Mouse (Mus musculus) forelimb bud, embryonic 11.5 days (tissue): ENCODE data around the gene Exph5.
A peak's percentile ranks its signal among the peaks of the same experiment; 100 is the strongest.

Experiments
- DNase-seq: peaks from one replicate; pipeline ENCODE4 v3.0.0-alpha.2; 2012; ENCODE audit warnings: low read depth, low spot score

Gene Exph5

DNA sequence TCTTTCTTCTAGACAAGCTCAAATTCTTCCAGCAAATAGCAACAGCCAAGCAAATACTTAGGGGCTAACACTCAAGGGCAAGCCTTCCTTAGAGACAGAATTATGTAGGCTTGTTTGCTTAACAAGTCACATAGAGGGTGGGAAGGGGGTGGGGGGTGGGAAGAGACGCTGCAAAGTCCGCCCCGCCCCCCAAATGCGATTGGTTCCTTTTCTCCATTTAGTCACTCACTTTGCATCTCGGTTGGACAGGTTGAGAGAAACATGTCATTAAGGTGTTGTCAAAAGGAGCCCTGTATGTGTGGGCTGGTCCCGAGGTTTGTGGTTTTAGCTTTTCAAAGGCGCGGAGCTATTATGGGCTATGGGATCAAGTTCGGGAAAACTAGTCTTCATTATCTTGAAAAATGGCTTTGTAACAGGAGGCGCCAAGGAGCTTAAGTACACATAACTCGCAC, at the start of gene Exph5:
Exph5 (plus strand) TSS at position 402 of the 452 bp plus-strand sequence.
- DNase-seq: peak; percentile 36

DNA sequence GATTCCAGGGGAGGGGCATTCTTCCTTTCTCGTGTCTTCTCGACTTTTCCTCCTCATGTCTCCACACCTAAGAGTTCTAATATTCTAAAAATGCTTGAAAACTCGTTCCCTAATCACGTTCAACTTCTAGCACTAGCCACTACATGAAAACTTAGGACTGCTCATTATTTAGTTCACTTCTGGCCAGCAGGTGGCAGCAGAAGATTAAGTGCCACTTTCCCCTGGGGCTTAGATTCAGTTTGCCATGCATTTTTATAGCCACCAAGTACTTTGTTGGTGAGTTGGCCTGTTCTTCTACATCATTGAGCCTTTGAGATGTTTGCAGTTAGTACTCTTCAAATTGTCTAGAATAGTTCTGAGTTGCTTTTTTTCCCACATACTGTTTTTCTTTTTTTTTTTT, 47.1 kb upstream of the Exph5 start:
- peak; percentile 78 for DNase-seq

DNA sequence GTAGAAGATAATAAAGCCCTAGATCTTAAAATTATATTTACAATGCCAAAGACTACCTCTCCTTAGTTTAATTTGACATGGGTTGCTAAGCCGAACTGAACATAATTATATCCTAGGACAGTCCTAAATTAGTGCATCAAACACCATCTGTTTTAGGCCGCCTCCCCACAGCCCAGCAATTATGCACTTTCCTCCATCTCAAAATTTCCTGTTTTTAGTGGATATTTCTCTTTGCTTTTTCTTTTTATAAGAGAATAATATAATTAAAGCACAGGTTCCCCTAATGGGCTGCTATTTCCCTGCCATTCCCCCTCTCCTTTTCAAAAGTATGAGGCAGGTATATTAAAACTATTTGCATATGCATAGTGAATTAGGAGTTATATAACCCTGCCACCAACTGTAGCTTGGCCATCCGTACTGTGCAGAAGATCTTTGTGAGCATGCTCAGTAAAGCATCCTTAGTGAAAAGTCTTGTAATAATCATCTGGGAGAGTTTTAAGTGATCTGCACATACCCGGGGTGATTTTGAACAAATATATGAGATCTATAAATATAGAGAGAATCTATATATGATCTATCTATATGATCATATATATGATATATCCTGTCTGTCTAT, 44.7 kb upstream of the Exph5 start:
- DNase-seq: no peak

DNA sequence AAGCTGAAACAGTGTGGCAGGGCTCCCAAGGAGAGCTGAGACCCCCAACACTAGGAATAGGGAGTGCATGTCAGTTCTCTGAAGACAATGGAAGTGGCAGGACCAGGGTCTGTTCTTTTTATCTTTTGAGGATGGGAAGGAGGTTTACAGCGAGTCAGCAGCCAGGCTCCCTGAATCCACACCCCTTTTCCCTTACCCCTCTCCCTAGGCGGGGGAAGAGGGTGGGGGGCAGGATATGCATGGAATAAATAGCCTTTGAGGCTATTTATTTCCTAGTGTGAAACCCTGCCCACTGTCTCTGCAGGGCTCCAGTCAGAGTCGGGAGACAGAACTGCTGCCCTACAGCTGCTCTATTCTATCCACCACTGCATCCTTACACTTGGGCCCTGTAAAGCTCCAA, 43.7 kb upstream of the Exph5 start:
- no peak for DNase-seq

DNA sequence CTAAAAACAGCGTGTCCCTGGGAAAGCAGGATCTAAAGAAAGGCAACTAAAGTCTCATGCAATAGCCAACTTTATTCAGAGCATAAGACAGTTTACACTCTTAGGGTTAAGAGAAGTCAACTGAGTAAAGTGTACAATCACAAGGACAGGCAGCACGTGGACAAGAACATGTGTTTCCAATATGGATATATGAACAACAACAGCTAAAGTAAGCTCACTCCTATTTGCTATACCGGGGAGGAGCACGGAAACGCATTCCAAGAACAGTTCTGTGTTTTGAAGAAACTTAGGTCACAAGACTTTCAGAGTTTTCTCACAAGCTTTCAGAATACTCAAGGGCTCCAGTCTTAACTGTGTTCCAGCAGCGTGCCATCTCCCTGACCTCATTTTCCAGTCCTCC, 43.3 kb upstream of the Exph5 start:
- no peak for DNase-seq

DNA sequence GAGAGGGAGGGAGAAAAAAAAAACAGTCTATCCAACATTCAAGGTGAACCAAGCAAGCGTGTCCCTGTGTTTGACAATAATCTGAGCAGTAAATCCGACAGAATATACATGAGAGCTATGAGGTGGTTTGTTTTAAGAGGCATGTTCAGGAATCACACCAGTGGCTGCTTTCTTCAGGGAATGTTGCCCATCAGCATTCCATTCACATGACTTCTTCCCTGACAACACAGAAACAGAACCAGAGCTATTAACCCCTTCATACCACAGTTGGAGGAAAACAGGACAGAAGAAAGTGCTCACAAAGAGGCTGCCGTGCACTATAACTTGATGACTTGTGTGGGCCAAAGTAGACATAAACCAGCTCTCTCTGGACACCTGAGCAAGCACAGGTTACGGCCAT, 37.1 kb upstream of the Exph5 start:
- DNase-seq: no peak

DNA sequence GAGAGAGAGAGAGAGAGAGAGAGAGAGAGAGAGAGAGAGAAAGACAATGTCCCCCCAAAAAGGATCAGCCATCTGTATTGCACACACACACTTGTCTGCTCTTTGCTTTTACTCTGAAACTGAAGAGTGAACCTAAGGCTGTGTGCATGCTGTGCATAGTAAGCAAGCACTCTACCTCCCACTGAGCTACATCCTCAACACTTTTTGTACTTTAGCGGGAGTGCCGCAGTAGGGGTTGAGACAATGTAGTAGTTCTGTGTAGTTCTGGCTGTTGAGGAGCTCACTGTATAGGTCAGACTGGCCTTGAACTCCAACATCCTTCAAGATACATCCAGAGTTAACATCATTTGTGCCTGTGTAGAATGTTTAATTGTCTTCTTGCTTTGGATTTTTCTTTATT, 35.9 kb upstream of the Exph5 start:
- DNase-seq: no peak

DNA sequence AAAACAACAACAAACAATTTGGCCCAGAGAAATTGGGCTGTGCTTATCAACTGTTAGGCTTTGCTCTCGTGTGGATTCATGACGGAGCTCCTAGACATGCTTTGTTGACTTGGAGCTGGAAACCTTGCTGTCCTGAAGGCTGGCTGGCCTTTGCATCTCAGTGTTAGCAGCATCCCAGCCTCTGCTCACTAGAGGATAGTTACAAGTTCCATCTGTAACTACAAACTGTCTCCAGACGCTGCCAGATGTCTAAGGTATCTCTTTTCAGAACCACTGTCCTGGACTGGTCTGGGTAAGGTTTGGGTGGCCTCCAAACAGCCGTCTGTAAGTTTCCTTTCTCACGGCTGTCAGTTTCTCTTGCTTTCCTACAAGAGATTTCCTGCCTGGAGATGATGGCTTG, 33.4 kb upstream of the Exph5 start:
- DNase-seq: no peak

DNA sequence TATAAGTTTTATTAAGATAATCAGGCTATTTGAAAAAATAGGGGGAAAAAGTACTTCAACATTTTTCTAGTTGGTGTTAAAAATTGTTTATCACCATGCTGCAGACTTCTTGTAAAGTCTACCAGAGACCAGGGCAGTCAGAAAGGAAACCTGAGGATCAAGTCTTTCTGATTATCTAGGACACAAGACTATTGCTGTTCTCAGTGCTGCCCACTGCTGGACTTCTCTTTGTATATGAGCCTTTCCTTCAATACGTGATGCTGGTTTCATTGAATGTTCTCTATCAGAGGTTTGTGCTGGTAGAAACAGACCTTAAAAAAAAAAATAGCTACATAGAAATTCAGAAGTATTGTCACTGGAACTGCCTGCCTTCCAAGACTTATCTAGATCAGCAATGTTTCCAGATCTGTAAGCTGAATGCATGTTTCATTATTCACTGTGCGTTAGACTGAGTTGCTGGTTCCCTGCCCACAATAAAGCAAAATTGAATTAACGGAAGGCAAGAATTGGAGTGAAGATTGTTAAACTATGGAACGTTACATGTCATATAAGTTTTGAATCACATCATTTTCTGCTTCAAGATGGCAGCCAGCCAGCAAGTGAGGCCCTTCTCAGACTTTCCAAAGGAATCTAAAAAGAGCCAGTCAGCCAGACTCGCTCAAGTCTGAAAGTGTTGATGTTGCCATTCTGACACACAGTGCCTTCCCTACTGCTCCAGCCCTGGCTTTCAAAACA, 32.6 kb upstream of the Exph5 start:
- DNase-seq: no peak

DNA sequence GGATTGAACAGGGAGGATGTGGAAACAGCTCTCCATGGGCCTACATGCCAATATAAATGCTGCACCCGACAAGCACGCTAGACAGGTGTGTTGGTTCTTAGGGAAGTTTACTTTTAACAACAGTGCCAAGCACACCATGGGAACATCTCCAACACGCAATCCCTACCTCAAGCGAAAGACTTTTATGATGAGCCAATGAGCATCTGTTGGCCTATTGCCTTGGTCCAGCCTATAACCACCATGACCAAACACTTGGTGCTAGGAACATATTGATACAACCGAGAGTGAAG, 32.1 kb upstream of the Exph5 start:
- DNase-seq: no peak

DNA sequence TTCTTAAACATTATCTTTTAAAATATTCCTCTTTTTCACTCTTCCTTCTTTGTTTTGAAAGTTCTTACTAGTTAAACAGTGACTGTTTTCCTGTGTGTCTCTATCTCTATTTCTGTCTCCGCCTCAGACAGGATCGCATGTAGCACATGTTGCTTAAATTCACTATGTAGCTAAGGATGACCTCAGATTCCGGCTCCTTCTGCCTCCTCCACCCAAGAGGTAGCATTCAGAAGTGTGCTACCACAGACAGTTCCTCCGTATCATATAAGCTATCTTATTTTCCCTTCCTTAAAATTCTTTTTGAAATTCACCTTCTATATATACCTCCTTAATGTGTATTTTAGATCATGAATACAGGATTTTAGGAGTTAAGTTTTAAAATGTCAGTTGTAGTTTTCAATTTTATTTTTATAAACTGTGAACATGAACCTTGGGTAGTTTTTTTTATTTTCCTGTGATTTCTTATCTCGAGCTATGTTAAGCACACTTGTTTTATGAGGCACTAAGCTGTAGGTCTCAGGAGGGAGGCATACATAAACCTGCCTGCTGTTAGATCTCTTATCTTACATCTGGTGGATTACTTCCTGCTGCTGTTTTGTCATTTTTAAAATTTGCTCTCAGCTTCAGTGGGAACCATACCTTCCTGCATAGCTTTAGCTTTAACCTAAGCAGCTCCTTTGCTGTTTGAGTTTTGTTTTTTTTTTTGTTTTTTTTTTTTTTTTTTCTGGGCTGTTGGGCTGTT, 30.0 kb upstream of the Exph5 start:
- no peak for DNase-seq

DNA sequence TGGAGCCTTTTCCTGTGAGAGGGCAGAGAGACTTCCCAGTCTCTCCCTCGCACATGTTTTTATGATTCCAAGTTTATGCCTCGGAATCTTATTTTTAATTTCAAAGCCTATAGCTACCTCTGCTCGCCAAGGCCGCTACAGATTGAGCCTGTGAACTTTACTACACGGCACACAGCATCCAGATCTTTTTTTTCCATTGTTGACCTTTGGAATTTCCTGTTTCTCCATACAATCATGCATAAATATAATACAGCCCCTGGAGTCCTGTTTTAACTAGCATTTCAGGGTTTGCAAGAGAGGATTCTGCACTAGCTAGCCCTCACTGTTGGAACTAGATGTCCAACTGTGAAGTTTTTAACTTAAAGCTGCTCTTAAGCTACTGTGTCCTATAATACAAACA, 29.3 kb upstream of the Exph5 start:
- DNase-seq: no peak

DNA sequence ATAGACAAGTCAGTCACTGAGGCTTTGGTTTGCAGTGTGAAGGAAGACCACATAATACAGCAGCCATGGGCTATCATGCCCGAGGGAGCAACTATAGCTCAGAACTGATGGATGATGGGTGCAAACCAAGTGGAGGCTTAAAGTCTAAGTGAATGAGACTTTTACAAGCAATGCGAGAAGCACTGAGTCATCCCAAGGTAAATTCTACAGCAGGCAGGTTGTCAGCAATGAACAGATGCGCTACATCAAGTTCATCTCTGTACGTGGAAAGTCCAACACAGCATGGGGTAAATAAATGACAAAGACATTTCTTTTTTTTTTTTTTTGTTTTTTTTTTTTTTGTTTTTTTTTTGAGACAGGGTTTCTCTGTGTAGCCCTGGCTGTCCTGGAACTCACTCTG, 28.8 kb upstream of the Exph5 start:
- DNase-seq: no peak

DNA sequence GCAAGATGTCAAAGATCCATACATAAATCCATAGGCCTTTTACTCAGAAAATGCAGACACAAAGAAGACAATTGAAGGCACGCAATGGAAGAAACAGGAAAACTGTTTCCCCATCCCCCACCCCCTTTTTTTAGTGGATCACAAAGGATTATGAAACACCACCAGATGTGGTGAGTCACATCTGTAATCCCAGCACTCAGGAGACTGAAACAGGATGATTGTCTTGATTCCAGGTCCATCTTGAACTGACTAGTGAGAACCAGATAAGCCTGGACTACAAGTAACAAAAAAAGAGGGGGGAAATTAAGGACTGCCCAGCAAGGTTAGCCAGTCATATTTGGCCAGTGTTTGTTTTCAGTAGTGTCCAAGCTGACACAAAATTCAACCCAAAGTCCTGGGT, 25.1 kb upstream of the Exph5 start:
- DNase-seq: no peak

DNA sequence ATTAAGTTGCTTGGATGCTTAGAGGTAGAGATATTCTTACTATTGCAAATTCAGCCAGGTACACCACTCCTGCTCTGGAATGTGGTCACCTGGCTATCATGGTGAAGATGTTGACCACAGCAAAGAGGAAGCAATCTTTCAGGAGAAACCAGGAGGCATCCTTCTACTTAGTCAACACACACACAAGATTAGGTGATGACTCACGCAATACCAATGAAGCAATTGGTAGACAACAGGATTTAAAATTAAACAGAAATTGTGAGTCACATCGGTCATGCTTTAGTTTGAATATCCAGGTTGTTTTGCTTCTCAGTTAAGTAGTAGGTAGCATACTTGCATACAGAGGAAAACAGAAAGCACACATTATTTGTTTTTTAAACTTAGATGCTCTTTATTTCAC, 22.5 kb upstream of the Exph5 start:
- DNase-seq: no peak

DNA sequence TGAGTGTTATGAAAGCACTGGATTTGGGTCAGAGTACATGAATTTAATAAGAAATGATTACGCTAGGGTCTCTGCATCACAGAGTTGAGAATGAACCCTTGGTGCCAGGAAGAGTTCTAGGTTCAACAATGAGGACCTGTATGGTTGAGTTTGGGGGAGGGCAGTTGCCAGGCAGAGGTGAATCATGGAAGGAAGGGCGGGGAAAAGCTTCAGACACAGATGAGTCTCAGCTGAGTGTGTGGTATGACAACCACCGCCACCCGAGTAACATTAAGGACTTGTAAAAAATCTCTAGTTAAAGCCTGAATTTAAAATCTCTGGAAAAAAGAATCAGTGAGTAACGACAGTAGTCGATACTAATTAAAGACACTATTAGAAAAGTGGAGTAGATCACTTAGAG, 14.7 kb upstream of the Exph5 start:
- no peak for DNase-seq

DNA sequence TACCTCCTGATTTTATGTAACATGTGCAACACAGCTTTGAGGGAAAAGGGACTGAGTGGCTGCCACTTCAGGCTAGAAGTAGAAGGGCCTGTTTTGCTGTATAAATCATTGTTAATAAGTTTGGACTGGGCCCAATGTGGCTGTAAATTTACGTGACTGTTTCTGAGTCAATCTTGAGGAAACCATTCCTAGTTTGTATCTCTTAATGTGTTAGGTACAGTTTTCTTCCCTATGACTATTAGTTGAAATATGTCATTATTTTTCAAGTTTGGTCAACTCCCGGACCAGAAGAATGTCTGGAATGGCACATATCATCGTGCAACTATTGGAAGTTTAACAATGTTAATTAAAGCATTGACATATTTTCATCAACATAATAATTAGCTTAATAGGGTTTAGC, 11.5 kb upstream of the Exph5 start:
- DNase-seq: no peak

DNA sequence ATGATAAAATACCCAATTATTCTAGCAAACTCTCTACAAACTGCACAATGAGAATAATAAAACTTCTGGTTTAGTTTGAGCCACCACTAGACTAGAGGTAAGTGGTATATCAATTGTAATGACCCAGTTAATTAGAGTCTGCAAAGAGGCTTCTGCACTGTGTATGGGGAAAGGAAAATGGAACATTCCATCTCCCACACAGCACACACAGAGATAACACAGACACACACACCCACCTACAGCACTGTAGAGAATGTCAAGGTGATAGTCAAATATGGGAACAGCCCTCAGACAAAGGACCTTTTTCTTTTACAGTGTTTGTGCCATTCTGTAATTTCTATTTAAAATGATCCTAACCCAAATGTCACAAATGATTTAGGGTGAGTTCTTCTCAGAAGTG, 8.6 kb upstream of the Exph5 start:
- DNase-seq: no peak

DNA sequence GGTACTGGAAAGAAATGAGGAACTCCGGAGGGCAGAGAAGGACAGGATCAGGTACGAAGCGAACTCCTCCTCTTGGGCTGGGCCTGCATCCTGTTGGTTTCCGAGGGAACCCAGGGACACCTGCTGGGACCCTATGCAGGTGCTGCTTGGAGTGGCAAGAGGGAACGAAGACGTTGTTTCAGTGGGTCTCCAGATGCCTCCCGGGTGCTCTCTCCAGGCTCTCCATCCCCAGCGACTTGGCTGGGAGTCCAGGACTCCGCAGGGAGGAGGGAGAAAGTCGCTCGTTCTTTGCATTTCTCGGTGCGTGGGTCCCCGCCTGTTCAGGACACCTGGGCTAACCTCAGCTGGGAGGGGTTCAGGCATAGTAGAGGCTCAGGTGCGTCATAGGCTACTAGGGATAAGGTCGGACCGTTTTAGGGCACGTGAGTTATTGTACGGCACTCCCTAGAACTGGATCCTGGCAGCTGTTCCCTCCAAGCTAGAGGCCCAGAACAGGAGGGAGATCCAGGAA, 386 bp downstream of the Exph5 start:
- no peak for DNase-seq

DNA sequence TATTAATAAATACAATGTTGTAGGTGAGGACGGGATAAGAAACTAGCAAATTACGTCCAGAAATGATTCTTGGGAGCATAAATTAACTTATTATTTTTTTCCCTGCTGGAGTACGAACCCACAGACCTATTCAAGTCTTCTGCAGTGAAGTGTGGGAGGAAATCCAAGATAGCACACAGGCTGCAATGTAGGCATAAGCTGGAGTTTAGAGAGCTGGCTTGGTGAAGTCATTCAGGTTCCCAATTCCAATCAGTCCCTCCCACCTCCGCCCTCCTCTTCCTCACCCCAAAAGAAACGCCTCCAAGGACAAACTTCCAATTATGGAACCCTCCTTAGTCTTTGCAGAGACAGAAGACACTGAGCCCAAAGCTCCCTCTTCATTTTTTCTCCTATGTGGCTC, 945 bp downstream of the Exph5 start:
- DNase-seq: no peak

DNA sequence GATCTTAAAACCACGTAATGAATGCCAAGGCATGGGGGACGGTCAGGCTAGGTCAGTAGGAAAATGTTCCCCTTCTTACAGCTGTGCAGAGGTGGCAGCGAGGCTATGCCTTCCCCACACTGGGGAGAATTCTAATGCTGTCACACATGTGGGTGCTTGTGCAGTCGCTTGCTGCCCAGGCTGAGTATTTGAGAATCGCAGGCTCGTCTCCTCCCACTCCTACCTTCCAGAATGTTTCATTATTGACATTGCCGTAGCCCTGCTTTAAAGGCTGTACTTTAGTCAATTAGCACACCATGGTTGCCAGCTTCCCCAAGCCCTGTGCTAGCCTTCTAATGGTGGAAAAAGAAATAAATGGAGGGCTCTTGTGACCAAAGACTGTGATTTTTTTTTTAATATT, 6.4 kb downstream of the Exph5 start:
- no peak for DNase-seq

DNA sequence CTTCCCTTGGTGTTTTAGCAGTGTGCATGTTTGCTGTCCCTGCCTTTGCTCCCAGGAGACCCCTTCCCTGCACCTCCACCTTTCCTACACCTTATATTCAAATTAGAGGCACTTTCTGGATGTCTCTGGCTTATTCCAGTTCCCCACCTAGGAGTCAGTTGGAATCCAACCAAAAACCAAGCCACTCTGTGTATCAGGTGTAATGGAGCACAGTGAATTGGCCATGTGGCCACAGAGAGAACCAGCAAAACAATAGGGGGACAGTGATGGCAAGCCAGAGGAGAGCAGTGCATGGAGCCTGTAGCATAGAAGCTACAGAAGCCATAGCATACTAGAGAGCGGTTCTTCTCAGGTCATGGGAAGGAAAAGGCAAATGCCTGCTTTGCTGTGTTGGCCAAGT, 11.5 kb downstream of the Exph5 start:
- no peak for DNase-seq
